Comparison of ENCODE assay signal across 24 mouse cellular contexts in genomic region chr10:114041991-114042390, GRCm38 (mm10).
DNase-seq lines count a peak whose midpoint lies in the region; ATAC-seq and TF ChIP-seq lines count a peak whose summit lies in the region.
"Had no signal": no experiment of that assay in that cellular context is flagged by ENCODE, and none has a peak within 500 bp of the region (broad histone marks: within the 10 kb centered on the region; RNA-seq: fewer than 3 reads in every experiment).

No protein-coding gene starts in this region.

- no peak overlapping the region for H3K9ac ChIP-seq in forebrain, embryonic 15.5 days (replicated peaks)
- no peak overlapping the region for H3K9ac ChIP-seq in forebrain, embryonic 16.5 days (replicated peaks; ENCODE audit: low read depth, low read length)
- H3K9ac ChIP-seq: heart, embryonic 12.5 days; heart, embryonic 15.5 days; hindbrain, embryonic 13.5 days; intestine, embryonic 15.5 days had no signal

- H3K27me3 ChIP-seq in forebrain, embryonic 15.5 days, result no peaks in the 10 kb centered on the region
- no peaks in the 10 kb centered on the region for H3K27me3 ChIP-seq in forebrain, embryonic 10.5 days (ENCODE audit: poor library complexity, severe bottlenecking)
- H3K27me3 ChIP-seq in forebrain, embryonic 16.5 days (replicated peaks; ENCODE audit: control insufficient read depth, insufficient read depth, low read length), result no peaks in the 10 kb centered on the region
- H3K27me3 ChIP-seq: heart, embryonic 12.5 days; heart, embryonic 15.5 days; hindbrain, embryonic 13.5 days; intestine, embryonic 15.5 days had no signal

- no peak overlapping the region for H3K4me2 ChIP-seq in forebrain, embryonic 15.5 days (replicated peaks)
- no peak overlapping the region for H3K4me2 ChIP-seq in forebrain, embryonic 16.5 days (ENCODE audit: low read length)
- H3K4me2 ChIP-seq: heart, embryonic 12.5 days; heart, embryonic 15.5 days; hindbrain, embryonic 13.5 days; intestine, embryonic 15.5 days had no signal

- no peaks in the 10 kb centered on the region for H3K9me3 ChIP-seq in forebrain, embryonic 15.5 days
- H3K9me3 ChIP-seq in forebrain, embryonic 10.5 days, result no peaks in the 10 kb centered on the region
- no peaks in the 10 kb centered on the region for H3K9me3 ChIP-seq in forebrain, embryonic 16.5 days (ENCODE audit: control insufficient read depth, low read length)
- H3K9me3 ChIP-seq: heart, embryonic 12.5 days; heart, embryonic 15.5 days; hindbrain, embryonic 10.5 days; hindbrain, embryonic 13.5 days; intestine, embryonic 15.5 days had no signal

- no peak for TF ChIP-seq CTCF in brain, embryonic 14.5 days (IDR thresholded peaks at IDR 0.05; ENCODE audit: borderline replicate concordance, extremely low read depth, insufficient read depth, insufficient read length)

- no peaks in the 10 kb centered on the region for H3K4me1 ChIP-seq in forebrain, embryonic 15.5 days
- H3K4me1 ChIP-seq in forebrain, embryonic 10.5 days, result no peaks in the 10 kb centered on the region
- no peaks in the 10 kb centered on the region for H3K4me1 ChIP-seq in forebrain, embryonic 16.5 days (replicated peaks; ENCODE audit: control insufficient read depth, insufficient read depth, low read length)
- H3K4me1 ChIP-seq: heart, embryonic 12.5 days; heart, embryonic 15.5 days; hindbrain, embryonic 10.5 days; hindbrain, embryonic 13.5 days; intestine, embryonic 15.5 days had no signal

- ATAC-seq in forebrain, embryonic 15.5 days (replicated peaks), result peak; percentile 64; the same call in 1 of the 2 replicates
- peak; percentile 87 for ATAC-seq in forebrain, embryonic 16.5 days
- ATAC-seq: activated CD4-positive, CD25-positive, alpha-beta regulatory T cell, adult 4 months; hindbrain, embryonic 16.5 days; intestine, embryonic 15.5 days had no signal

- no peak for TF ChIP-seq POLR2A in brain, embryonic 14.5 days (IDR thresholded peaks at IDR 0.05; ENCODE audit: borderline replicate concordance, extremely low read depth, insufficient read depth, insufficient read length, poor library complexity, severe bottlenecking)

- H3K4me3 ChIP-seq in forebrain, embryonic 15.5 days, result no peak overlapping the region
- H3K4me3 ChIP-seq in forebrain, embryonic 10.5 days, result no peak overlapping the region
- no peak overlapping the region for H3K4me3 ChIP-seq in forebrain, embryonic 16.5 days (replicated peaks; ENCODE audit: low read length)
- H3K4me3 ChIP-seq: heart, embryonic 12.5 days; heart, embryonic 15.5 days; hindbrain, embryonic 10.5 days; hindbrain, embryonic 13.5 days; intestine, embryonic 15.5 days had no signal

- H3K27ac ChIP-seq in forebrain, embryonic 15.5 days (replicated peaks), result no peak overlapping the region
- H3K27ac ChIP-seq in forebrain, embryonic 10.5 days, result no peak overlapping the region
- H3K27ac ChIP-seq in forebrain, embryonic 16.5 days (ENCODE audit: low read length), result no peak overlapping the region
- H3K27ac ChIP-seq: heart, embryonic 15.5 days; hindbrain, embryonic 10.5 days; hindbrain, embryonic 13.5 days; intestine, embryonic 15.5 days had no signal

- DNase-seq in forebrain, embryonic 10.5 days (ENCODE audit: extremely low spot score, low spot score), result no peak
- DNase-seq in brain, embryonic 14.5 days (ENCODE audit: low read depth), result peak; percentile 45
- DNase-seq in cerebellum, adult 18-20 months, result no peak
- DNase-seq in urinary bladder, adult 18-20 months (ENCODE audit: low spot score in 2 of 2), result no peak
- DNase-seq: adrenal gland, adult 8-10 months; adrenal gland, postnatal 25 days; cerebellum, adult 11-12 months; cerebellum, adult 9-10 months; cerebellum, postnatal 14 days; gastrocnemius, postnatal 25 days; heart, adult 18-20 months; heart, postnatal 10 days; heart, postnatal 36 days; kidney, adult 11 months; kidney, adult 8-10 months had no signal

- H3K36me3 ChIP-seq in forebrain, embryonic 15.5 days, result no peaks in the 10 kb centered on the region
- no peaks in the 10 kb centered on the region for H3K36me3 ChIP-seq in forebrain, embryonic 10.5 days (replicated peaks)
- no peaks in the 10 kb centered on the region for H3K36me3 ChIP-seq in forebrain, embryonic 16.5 days (ENCODE audit: control insufficient read depth, insufficient read depth)
- H3K36me3 ChIP-seq: heart, embryonic 12.5 days; heart, embryonic 15.5 days; hindbrain, embryonic 10.5 days; hindbrain, embryonic 13.5 days; intestine, embryonic 15.5 days had no signal
